Mouse (Mus musculus): ENCODE data around the gene Cap2. TPM values are rescaled to one million over a fixed set of nuclear protein-coding genes. Genes with fewer than 3 reads are reported as not detected.

Gene Cap2
- polyA plus RNA-seq, 1 experiment from 2014 or later = 11.8 TPM

DNA sequence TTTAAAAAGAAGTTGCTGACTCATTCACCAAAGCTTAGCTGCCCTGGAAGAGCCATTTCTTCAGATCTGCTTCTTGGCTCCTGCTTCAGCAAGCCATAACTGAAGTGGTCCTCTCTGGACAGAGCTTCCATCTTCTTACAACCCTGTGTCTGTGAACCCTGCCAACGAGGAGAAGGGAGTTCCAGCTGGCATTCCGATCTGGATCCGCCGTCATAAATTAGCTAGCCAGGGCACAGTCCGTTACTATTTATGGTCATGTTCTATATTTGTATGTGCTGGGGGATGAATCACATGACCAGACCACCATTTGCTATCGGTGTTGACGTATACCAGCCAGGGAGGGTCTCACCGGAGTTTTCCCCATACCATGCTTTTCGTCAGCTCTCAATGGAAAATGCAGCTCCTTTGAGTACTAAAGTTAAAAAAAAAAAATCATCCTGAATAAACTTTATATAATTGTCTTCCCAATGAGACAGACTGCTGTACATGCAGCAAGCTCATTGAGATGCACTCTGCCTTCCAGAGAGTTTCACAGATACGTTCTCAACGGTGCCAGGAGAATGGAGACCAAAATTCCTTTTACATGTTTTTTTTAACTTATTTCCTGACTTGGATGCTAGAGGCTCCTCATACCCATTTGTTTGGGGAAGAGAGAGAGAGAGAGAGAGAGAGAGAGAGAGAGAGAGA lies 70.5 kb downstream of the Cap2 start:
- peak; percentile 82 for ATAC-seq (ENCODE audit: low read depth)
- Histone ChIP-seq H3K4me1 (replicated peaks; ENCODE audit: control insufficient read depth, insufficient read depth, low read length) (peaks cover 7% of the 10 kb centered on the region), H3K9ac (ENCODE audit: low read length) (peak overlapping the region; percentile 25; the same call in 1 of the 2 replicates), H3K36me3 (ENCODE audit: control insufficient read depth, insufficient read depth, low read length) (no peaks in the 10 kb centered on the region), H3K4me3 (ENCODE audit: low read length) (peak overlapping the region; percentile 20), H3K27me3 (ENCODE audit: control insufficient read depth, insufficient read depth, low read depth, low read length) (no peaks in the 10 kb centered on the region), H3K9me3 (ENCODE audit: control insufficient read depth, low read length) (no peaks in the 10 kb centered on the region), H3K27ac (ENCODE audit: low read length) (peak overlapping the region; percentile 0), H3K4me2 (ENCODE audit: low read depth, low read length) (peak overlapping the region; percentile 51)
- 34% methylated on average over 11 of the region's 11 CpGs for WGBS

- Histone ChIP-seq H3K9me3 (ENCODE audit: control insufficient read depth, low read length) (no peaks in the 10 kb centered on the region), H3K4me2 (ENCODE audit: low read depth, low read length) (peak overlapping the region; percentile 51), H3K4me1 (replicated peaks; ENCODE audit: control insufficient read depth, insufficient read depth, low read length) (peaks cover 7% of the 10 kb centered on the region), H3K27me3 (ENCODE audit: control insufficient read depth, insufficient read depth, low read depth, low read length) (no peaks in the 10 kb centered on the region), H3K27ac (ENCODE audit: low read length) (peak overlapping the region; percentile 0), H3K4me3 (ENCODE audit: low read length) (peak overlapping the region; percentile 3; the same call in 1 of the 2 replicates), H3K9ac (ENCODE audit: low read length) (no peak overlapping the region; the same call in 1 of the 2 replicates), H3K36me3 (ENCODE audit: control insufficient read depth, insufficient read depth, low read length) (no peaks in the 10 kb centered on the region)
- no peak for ATAC-seq (ENCODE audit: low read depth)
- 22% methylated on average over 9 of the region's 9 CpGs for WGBS
These were observed 71.1 kb downstream of the Cap2 start for GRCm38 (mm10) chr13:46572648-46573163.

DNA sequence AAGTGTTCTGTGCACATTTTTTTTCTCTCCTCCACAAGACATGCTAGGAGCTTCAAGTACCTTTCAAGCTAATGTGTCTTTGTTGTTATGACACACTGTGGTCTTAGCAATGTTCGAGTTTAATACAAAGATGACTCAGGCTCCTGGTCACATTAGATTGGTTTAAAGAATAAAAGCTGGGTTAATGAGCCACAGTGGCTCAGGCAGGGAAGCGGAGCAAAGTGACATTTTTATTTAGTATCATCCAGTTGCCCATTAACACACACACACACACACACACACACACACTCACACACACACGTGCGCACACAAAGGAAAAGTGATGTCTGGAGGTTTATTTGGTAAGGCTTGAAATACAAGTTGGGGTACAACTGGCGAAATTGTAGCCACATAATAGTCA lies 72.6 kb downstream of the Cap2 start:
- H3K36me3 ChIP-seq (ENCODE audit: control insufficient read depth, insufficient read depth, low read length) = no peaks in the 10 kb centered on the region
- ATAC-seq (ENCODE audit: low read depth) = no peak
- H3K9me3 ChIP-seq (ENCODE audit: control insufficient read depth, low read length) = no peaks in the 10 kb centered on the region
- 71% methylated on average over 5 of the region's 5 CpGs for WGBS
- H3K4me3 ChIP-seq (ENCODE audit: low read length) = no peak overlapping the region
- H3K4me1 ChIP-seq (replicated peaks; ENCODE audit: control insufficient read depth, insufficient read depth, low read length) = peaks cover 7% of the 10 kb centered on the region
- H3K4me2 ChIP-seq (ENCODE audit: low read depth, low read length) = no peak overlapping the region
- H3K9ac ChIP-seq (ENCODE audit: low read length) = no peak overlapping the region
- H3K27me3 ChIP-seq (ENCODE audit: control insufficient read depth, insufficient read depth, low read depth, low read length) = no peaks in the 10 kb centered on the region
- no peak overlapping the region for H3K27ac ChIP-seq (ENCODE audit: low read length)

DNA sequence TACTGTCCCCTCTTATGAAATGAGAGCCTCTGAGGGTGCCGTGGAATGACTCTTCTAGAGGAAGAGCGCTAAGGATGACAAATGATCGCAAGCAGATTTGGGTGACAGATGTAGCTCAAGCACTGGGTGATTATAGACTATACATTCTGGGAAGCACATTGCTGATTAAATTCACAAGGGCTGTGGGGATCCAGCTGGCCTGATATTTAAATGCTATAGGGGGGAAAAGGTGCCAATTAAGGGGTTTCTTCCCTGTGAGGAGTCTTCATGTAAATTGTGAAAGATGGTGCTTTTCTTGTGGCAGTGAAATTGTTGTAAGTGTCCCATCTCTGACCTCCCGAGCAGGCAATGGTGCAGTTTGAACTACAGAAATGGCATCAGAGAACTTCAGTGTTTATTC lies 73.1 kb downstream of the Cap2 start:
- WGBS = 75% methylated on average over 4 of the region's 4 CpGs
- Histone ChIP-seq H3K27ac (ENCODE audit: low read length) (no peak overlapping the region), H3K4me3 (ENCODE audit: low read length) (no peak overlapping the region), H3K9me3 (ENCODE audit: control insufficient read depth, low read length) (no peaks in the 10 kb centered on the region), H3K9ac (ENCODE audit: low read length) (no peak overlapping the region), H3K36me3 (ENCODE audit: control insufficient read depth, insufficient read depth, low read length) (no peaks in the 10 kb centered on the region), H3K4me1 (replicated peaks; ENCODE audit: control insufficient read depth, insufficient read depth, low read length) (peaks cover 7% of the 10 kb centered on the region), H3K4me2 (ENCODE audit: low read depth, low read length) (no peak overlapping the region), H3K27me3 (ENCODE audit: control insufficient read depth, insufficient read depth, low read depth, low read length) (no peaks in the 10 kb centered on the region)
- no peak for ATAC-seq (ENCODE audit: low read depth)

GRCm38 (mm10) chr13:46584860-46585259 lies 83.2 kb downstream of the Cap2 start:
- Histone ChIP-seq H3K4me1 (replicated peaks; ENCODE audit: control insufficient read depth, insufficient read depth, low read length) (no peaks in the 10 kb centered on the region), H3K9me3 (ENCODE audit: control insufficient read depth, low read length) (no peaks in the 10 kb centered on the region), H3K27me3 (ENCODE audit: control insufficient read depth, insufficient read depth, low read depth, low read length) (no peaks in the 10 kb centered on the region), H3K27ac (ENCODE audit: low read length) (no peak overlapping the region), H3K4me2 (ENCODE audit: low read depth, low read length) (no peak overlapping the region), H3K9ac (ENCODE audit: low read length) (no peak overlapping the region), H3K4me3 (ENCODE audit: low read length) (no peak overlapping the region), H3K36me3 (ENCODE audit: control insufficient read depth, insufficient read depth, low read length) (no peaks in the 10 kb centered on the region)
- 65% methylated on average over 7 of the region's 7 CpGs for WGBS
- ATAC-seq (ENCODE audit: low read depth) = no peak

GRCm38 (mm10) chr13:46587717-46588289 lies 86.2 kb downstream of the Cap2 start:
- H3K4me3 ChIP-seq (ENCODE audit: low read length) = no peak overlapping the region
- no peak overlapping the region for H3K4me2 ChIP-seq (ENCODE audit: low read depth, low read length)
- no peaks in the 10 kb centered on the region for H3K4me1 ChIP-seq (replicated peaks; ENCODE audit: control insufficient read depth, insufficient read depth, low read length)
- no peak overlapping the region for H3K27ac ChIP-seq (ENCODE audit: low read length)
- no peaks in the 10 kb centered on the region for H3K9me3 ChIP-seq (ENCODE audit: control insufficient read depth, low read length)
- H3K36me3 ChIP-seq (ENCODE audit: control insufficient read depth, insufficient read depth, low read length) = no peaks in the 10 kb centered on the region
- WGBS = 82% methylated on average over 17 of the region's 17 CpGs
- no peak for ATAC-seq (ENCODE audit: low read depth)
- H3K9ac ChIP-seq (ENCODE audit: low read length) = no peak overlapping the region
- H3K27me3 ChIP-seq (ENCODE audit: control insufficient read depth, insufficient read depth, low read depth, low read length) = no peaks in the 10 kb centered on the region

- WGBS = 87% methylated on average over 5 of the region's 5 CpGs
These were observed 87.0 kb downstream of the Cap2 start for GRCm38 (mm10) chr13:46588606-46589005.

GRCm38 (mm10) chr13:46590885-46591284 lies 89.2 kb downstream of the Cap2 start:
- no peak for ATAC-seq (ENCODE audit: low read depth)
- H3K9ac ChIP-seq (ENCODE audit: low read length) = no peak overlapping the region
- WGBS = 73% methylated on average over 4 of the region's 4 CpGs
- H3K4me2 ChIP-seq (ENCODE audit: low read depth, low read length) = no peak overlapping the region
- no peaks in the 10 kb centered on the region for H3K4me1 ChIP-seq (replicated peaks; ENCODE audit: control insufficient read depth, insufficient read depth, low read length)
- H3K4me3 ChIP-seq (ENCODE audit: low read length) = no peak overlapping the region
- no peaks in the 10 kb centered on the region for H3K9me3 ChIP-seq (ENCODE audit: control insufficient read depth, low read length)
- H3K36me3 ChIP-seq (ENCODE audit: control insufficient read depth, insufficient read depth, low read length) = no peaks in the 10 kb centered on the region
- no peaks in the 10 kb centered on the region for H3K27me3 ChIP-seq (ENCODE audit: control insufficient read depth, insufficient read depth, low read depth, low read length)
- H3K27ac ChIP-seq (ENCODE audit: low read length) = no peak overlapping the region

More at GRCm38 (mm10) chr13:46588606-46589005, 87.0 kb downstream of the Cap2 start:
- Histone ChIP-seq H3K36me3 (ENCODE audit: control insufficient read depth, insufficient read depth, low read length) (no peaks in the 10 kb centered on the region), H3K27me3 (ENCODE audit: control insufficient read depth, insufficient read depth, low read depth, low read length) (no peaks in the 10 kb centered on the region), H3K4me3 (ENCODE audit: low read length) (no peak overlapping the region), H3K4me2 (ENCODE audit: low read depth, low read length) (no peak overlapping the region), H3K9ac (ENCODE audit: low read length) (no peak overlapping the region), H3K27ac (ENCODE audit: low read length) (no peak overlapping the region), H3K4me1 (replicated peaks; ENCODE audit: control insufficient read depth, insufficient read depth, low read length) (no peaks in the 10 kb centered on the region), H3K9me3 (ENCODE audit: control insufficient read depth, low read length) (no peaks in the 10 kb centered on the region)
- no peak for ATAC-seq (ENCODE audit: low read depth)

GRCm38 (mm10) chr13:46600694-46601093 lies 99.0 kb downstream of the Cap2 start:
- H3K4me3 ChIP-seq (ENCODE audit: low read length) = no peak overlapping the region
- no peak overlapping the region for H3K4me2 ChIP-seq (ENCODE audit: low read depth, low read length)
- 0 out of 2 replicates have a peak, but pooled peaks cover 3% of the 10 kb centered on the region for H3K4me1 ChIP-seq (replicated peaks; ENCODE audit: control insufficient read depth, insufficient read depth, low read length)
- H3K27me3 ChIP-seq (ENCODE audit: control insufficient read depth, insufficient read depth, low read depth, low read length) = no peaks in the 10 kb centered on the region
- WGBS = 84% methylated on average over 5 of the region's 5 CpGs
- H3K9ac ChIP-seq (ENCODE audit: low read length) = no peak overlapping the region
- no peak overlapping the region for H3K27ac ChIP-seq (ENCODE audit: low read length)
- no peak for ATAC-seq (ENCODE audit: low read depth)
- no peaks in the 10 kb centered on the region for H3K9me3 ChIP-seq (ENCODE audit: control insufficient read depth, low read length)
- no peaks in the 10 kb centered on the region for H3K36me3 ChIP-seq (ENCODE audit: control insufficient read depth, insufficient read depth, low read length)

Data from lung, embryonic 16.5 days (tissue).